Mouse (Mus musculus) heart, embryonic 11.5 days (tissue): Measurements from ENCODE around the gene Fam228b. TPM values are rescaled to one million over a fixed set of nuclear protein-coding genes. Genes with fewer than 3 reads are reported as not detected.
"Not testable (repeated sequence)": the region's sequence is repeated elsewhere in the genome, so short reads cannot be mapped to it uniquely, and the experiment has no call there.

Experiments
- ATAC-seq: fragments of 200-750 bp; cut with Nextera tagmentation; replicated peaks from 2 replicates; pipeline ENCODE4 v1.8.0; 2017; ENCODE audit warnings: moderate library complexity; ENCODE audit not compliant: insufficient number of reproducible peaks, low FRiP score, low TSS enrichment
- H3K27ac ChIP-seq: fragments of 300-500 bp; sonication (generic); 2 replicates; pipeline ENCODE4 v1.5.1; 2014; ENCODE audit warnings: mild to moderate bottlenecking, low read depth, low read length
- H3K27me3 ChIP-seq: fragments of 300-500 bp; sonication (generic); 2 replicates; pipeline ENCODE4 v1.6.1; 2014; ENCODE audit warnings: mild to moderate bottlenecking, low read length, mixed read lengths; ENCODE audit not compliant: control insufficient read depth, insufficient read depth
- H3K36me3 ChIP-seq: fragments of 300-500 bp; sonication (generic); 2 replicates; pipeline ENCODE4 v1.6.1; 2014; ENCODE audit warnings: mild to moderate bottlenecking, low read length, moderate library complexity, mixed read lengths; ENCODE audit not compliant: control insufficient read depth, insufficient read depth
- H3K4me1 ChIP-seq: fragments of 300-500 bp; sonication (generic); 2 replicates; pipeline ENCODE4 v1.6.1; 2014; ENCODE audit warnings: low read length; ENCODE audit not compliant: control insufficient read depth, insufficient read depth
- H3K4me2 ChIP-seq: fragments of 300-500 bp; sonication (generic); 2 replicates; pipeline ENCODE4 v1.6.1; 2014; ENCODE audit warnings: mild to moderate bottlenecking, moderate library complexity
- H3K4me3 ChIP-seq: fragments of 300-500 bp; sonication (generic); 2 replicates; pipeline ENCODE4 v1.5.1; 2014; ENCODE audit warnings: low read depth, low read length
- H3K9ac ChIP-seq: fragments of 300-500 bp; sonication (generic); 2 replicates; pipeline ENCODE4 v1.6.1; 2014; ENCODE audit warnings: mild to moderate bottlenecking, low read depth, low read length, moderate library complexity
- H3K9me3 ChIP-seq: fragments of 300-500 bp; sonication (generic); replicated peaks from 2 replicates; pipeline ENCODE4 v1.6.1; 2016; ENCODE audit warnings: low read length; ENCODE audit not compliant: control insufficient read depth
- WGBS: fragments of 180-500 bp; shearing (Covaris S2); extraction: QIAGEN DNeasy Blood & Tissue Kit; methylation state at CpG from one replicate; pipeline ENCODE4 v1.1.7; 2014; ENCODE audit not compliant: insufficient replicate concordance; 5-methylcytosine and 5-hydroxymethylcytosine counted together
- polyA plus RNA-seq: library from polyadenylated mRNA; unstranded; fragments of >200 nt; fragmentation: Nextera tagmentation; extraction: Ambion mirVana; gene quantifications from 2 replicates; pipeline ENCODE4 v1.2.1, GENCODE M21; 2014

Gene Fam228b
- polyA plus RNA-seq, 1 experiment from 2014 or later, result 2.6 TPM

- Histone ChIP-seq H3K9ac (no peak overlapping the region), H3K4me2 (no peak overlapping the region), H3K36me3 (peaks cover 12% of the 10 kb centered on the region; the same call in 1 of the 2 replicates), H3K4me1 (no peaks in the 10 kb centered on the region; the same call in 1 of the 2 replicates), H3K4me3 (no peak overlapping the region), H3K27ac (no peak overlapping the region), H3K27me3 (no peaks in the 10 kb centered on the region), H3K9me3 (no peaks in the 10 kb centered on the region)
- WGBS, result 70% methylated on average over 4 of the region's 4 CpGs
- ATAC-seq, result no peak
These were observed 60.8 kb downstream of the Fam228b start for GRCm38 (mm10) chr12:4708296-4708695.

- H3K27me3 ChIP-seq, result no peaks in the 10 kb centered on the region
- no peak overlapping the region for H3K27ac ChIP-seq
- no peak overlapping the region for H3K4me2 ChIP-seq
- H3K36me3 ChIP-seq, result peaks cover 7% of the 10 kb centered on the region; the same call in 1 of the 2 replicates
- no peak for ATAC-seq
- H3K4me1 ChIP-seq, result no peaks in the 10 kb centered on the region; the same call in 1 of the 2 replicates
- no peaks in the 10 kb centered on the region for H3K9me3 ChIP-seq
- H3K9ac ChIP-seq, result no peak overlapping the region
- H3K4me3 ChIP-seq, result no peak overlapping the region
- WGBS, result 92% methylated on average over 14 of the region's 14 CpGs
These were observed 61.5 kb downstream of the Fam228b start for GRCm38 (mm10) chr12:4707488-4708017.

- no peak for ATAC-seq
These were observed 62.2 kb downstream of the Fam228b start for GRCm38 (mm10) chr12:4706901-4707300.

GRCm38 (mm10) chr12:4706175-4706574, 62.9 kb downstream of the Fam228b start:
- ATAC-seq, result no peak
- H3K4me2 ChIP-seq, result no peak overlapping the region
- no peaks in the 10 kb centered on the region for H3K9me3 ChIP-seq
- no peaks in the 10 kb centered on the region for H3K27me3 ChIP-seq
- H3K9ac ChIP-seq, result no peak overlapping the region
- peaks cover 4% of the 10 kb centered on the region for H3K36me3 ChIP-seq
- H3K4me3 ChIP-seq, result no peak overlapping the region
- WGBS, result 87% methylated on average over 5 of the region's 5 CpGs
- H3K4me1 ChIP-seq, result no peaks in the 10 kb centered on the region; the same call in 1 of the 2 replicates
- H3K27ac ChIP-seq, result no peak overlapping the region

More at GRCm38 (mm10) chr12:4706901-4707300, 62.2 kb downstream of the Fam228b start:
- H3K4me3 ChIP-seq, result no peak overlapping the region
- H3K36me3 ChIP-seq, result peaks cover 4% of the 10 kb centered on the region; the same call in 1 of the 2 replicates
- H3K27ac ChIP-seq, result no peak overlapping the region
- 80% methylated on average over 10 of the region's 10 CpGs for WGBS
- no peak overlapping the region for H3K9ac ChIP-seq
- no peak overlapping the region for H3K4me2 ChIP-seq
- no peaks in the 10 kb centered on the region for H3K9me3 ChIP-seq
- H3K4me1 ChIP-seq, result no peaks in the 10 kb centered on the region; the same call in 1 of the 2 replicates
- H3K27me3 ChIP-seq, result no peaks in the 10 kb centered on the region

GRCm38 (mm10) chr12:4705626-4706025, 63.4 kb downstream of the Fam228b start:
- not testable (repeated sequence) for H3K4me3 ChIP-seq, H3K4me2 ChIP-seq, ATAC-seq, H3K9me3 ChIP-seq, H3K27ac ChIP-seq, H3K36me3 ChIP-seq, H3K4me1 ChIP-seq, H3K9ac ChIP-seq, H3K27me3 ChIP-seq
- 29% methylated on average over 6 of the region's 6 CpGs for WGBS

GRCm38 (mm10) chr12:4694534-4694933, 74.5 kb downstream of the Fam228b start:
- Histone ChIP-seq H3K4me3 (no peak overlapping the region), H3K27me3 (no peaks in the 10 kb centered on the region), H3K4me2 (no peak overlapping the region), H3K9me3 (no peaks in the 10 kb centered on the region), H3K4me1 (peaks cover 4% of the 10 kb centered on the region; the same call in 1 of the 2 replicates), H3K9ac (no peak overlapping the region), H3K36me3 (peaks cover 8% of the 10 kb centered on the region), H3K27ac (no peak overlapping the region)
- ATAC-seq, result no peak
- WGBS, result 77% methylated on average over 1 of the region's 1 CpGs

- Histone ChIP-seq H3K9me3 (no peaks in the 10 kb centered on the region), H3K36me3 (peaks cover 3% of the 10 kb centered on the region; the same call in 1 of the 2 replicates), H3K4me3 (no peak overlapping the region), H3K9ac (no peak overlapping the region), H3K27ac (no peak overlapping the region), H3K4me1 (peaks cover 4% of the 10 kb centered on the region; the same call in 1 of the 2 replicates), H3K27me3 (no peaks in the 10 kb centered on the region), H3K4me2 (no peak overlapping the region)
- no peak for ATAC-seq
- WGBS, result 78% methylated on average over 3 of the region's 3 CpGs
These were observed 77.9 kb downstream of the Fam228b start for GRCm38 (mm10) chr12:4691193-4691592.
